Mouse (Mus musculus): ENCODE data around the gene Il25.

GRCm38 (mm10) chr14:54944939-54945338, 12.4 kb downstream of the Il25 start:
- TF ChIP-seq CTCF (IDR thresholded peaks at IDR 0.05; ENCODE audit: borderline replicate concordance, extremely low read depth, insufficient read depth, insufficient read length) (no peak), POLR2A (IDR thresholded peaks at IDR 0.05; ENCODE audit: borderline replicate concordance, extremely low read depth, insufficient read depth, insufficient read length, poor library complexity, severe bottlenecking) (no peak)
